Mouse (Mus musculus): ENCODE data around the gene Spink4.

GRCm38 (mm10) chr4:40919785-40920184, at the start of gene Spink4:
- TF ChIP-seq CTCF (IDR thresholded peaks at IDR 0.05; ENCODE audit: low read depth) (no peak), EP300 (IDR thresholded peaks at IDR 0.05; ENCODE audit: low read depth) (no peak)
